Mouse (Mus musculus) MEL (cell line): Measurements from ENCODE around the gene Galnt18. TPM values are rescaled to one million over a fixed set of nuclear protein-coding genes. Genes with fewer than 3 reads are reported as not detected.

ENCODE experiments used
- DNase-seq: peaks from one replicate; pipeline ENCODE4 v3.0.0; 2011; ENCODE audit warnings: low read depth, low spot score
- H3K27ac ChIP-seq: 2 replicates; pipeline ENCODE4 v1.5.1; 2012; ENCODE audit warnings: low read depth, mild to moderate bottlenecking, control low read depth, low read length, moderate library complexity; ENCODE audit not compliant: control insufficient read depth
- H3K27me3 ChIP-seq, 2 experiments: fragments of 150-350 bp in 1 of 2; sonication (generic) in 1 of 2; 2 replicates each; pipeline ENCODE4 v1.6.1; 2012; ENCODE audit warnings: low read length in 2 of 2, mild to moderate bottlenecking in 2 of 2, improper control_type of control experiment in 1 of 2, moderate library complexity in 1 of 2; ENCODE audit not compliant: insufficient read depth in 2 of 2, control insufficient read depth in 1 of 2
- H3K36me3 ChIP-seq, 2 experiments: 2 replicates each; pipeline ENCODE4 v1.6.1; 2012 to 2014; ENCODE audit warnings: low read length in 2 of 2, improper control_type of control experiment in 1 of 2, inconsistent platforms in 1 of 2, mild to moderate bottlenecking in 1 of 2; ENCODE audit not compliant: insufficient read depth in 2 of 2, control insufficient read depth in 1 of 2
- H3K4me1 ChIP-seq, 2 experiments: fragments of 150-350 bp in 1 of 2; sonication (generic) in 1 of 2; 2 replicates each; pipeline ENCODE4 v1.6.1; 2012; ENCODE audit warnings: low read length in 2 of 2, improper control_type of control experiment in 1 of 2, mild to moderate bottlenecking in 1 of 2; ENCODE audit not compliant: insufficient read depth in 2 of 2, control insufficient read depth in 1 of 2
- H3K4me3 ChIP-seq, 2 experiments: fragments of 150-350 bp in 1 of 2; sonication (generic) in 1 of 2; 2 replicates each; pipeline ENCODE4 v1.5.1; 2012; ENCODE audit warnings: low read depth in 2 of 2, low read length in 2 of 2, mild to moderate bottlenecking in 2 of 2, moderate library complexity in 2 of 2, control low read depth in 1 of 2, improper control_type of control experiment in 1 of 2; ENCODE audit not compliant: control insufficient read depth in 1 of 2, insufficient read depth in 1 of 2
- H3K79me2 ChIP-seq: 2 replicates; pipeline ENCODE4 v1.6.1; 2012; ENCODE audit warnings: mild to moderate bottlenecking, low read length, moderate library complexity; ENCODE audit not compliant: control insufficient read depth, poor library complexity, insufficient read depth
- H3K9ac ChIP-seq: 2 replicates; pipeline ENCODE4 v1.6.1; 2012; ENCODE audit warnings: low read depth, mild to moderate bottlenecking, control low read depth, low read length, moderate library complexity; ENCODE audit not compliant: control insufficient read depth, poor library complexity, severe bottlenecking
- H3K9me3 ChIP-seq: fragments of 150-350 bp; sonication (generic); replicated peaks from 2 replicates; pipeline ENCODE4 v1.6.1; 2012; ENCODE audit warnings: mild to moderate bottlenecking, low read length, improper control_type of control experiment, moderate library complexity; ENCODE audit not compliant: insufficient read depth
- BHLHE40 ChIP-seq: IDR thresholded peaks from 2 replicates; pipeline ENCODE4 v1.6.1; 2012; ENCODE audit warnings: low read depth, mild to moderate bottlenecking, inconsistent platforms, low read length, improper control_type of control experiment, borderline replicate concordance
- CHD2 ChIP-seq: IDR thresholded peaks from 2 replicates; pipeline ENCODE4 v1.6.1; 2011; ENCODE audit warnings: low read length, improper control_type of control experiment
- CTCF ChIP-seq, 3 experiments: IDR thresholded peaks in 2 of 3; conservative IDR thresholded peaks in 1 of 3; 2 replicates each; pipeline ENCODE4 v1.5.1; 2011 to 2012; ENCODE audit warnings: low read length in 3 of 3, low read depth in 2 of 3, mild to moderate bottlenecking in 2 of 3, improper control_type of control experiment in 1 of 3, inconsistent platforms in 1 of 3, mixed read lengths in 1 of 3, moderate library complexity in 1 of 3; ENCODE audit not compliant: control insufficient read depth in 1 of 3, insufficient read depth in 1 of 3, poor library complexity in 1 of 3, severe bottlenecking in 1 of 3
- ELF1 ChIP-seq: IDR thresholded peaks from 2 replicates; pipeline ENCODE4 v1.6.1; 2014; ENCODE audit warnings: low read depth, mild to moderate bottlenecking, inconsistent platforms, low read length, improper control_type of control experiment, moderate library complexity
- GABPA ChIP-seq: IDR thresholded peaks from 2 replicates; pipeline ENCODE4 v1.6.1; 2012; ENCODE audit warnings: low read depth, mild to moderate bottlenecking, inconsistent platforms, low read length, improper control_type of control experiment, moderate library complexity
- KAT2A ChIP-seq: conservative IDR thresholded peaks from 2 replicates; pipeline ENCODE4 v1.6.1; 2012; ENCODE audit warnings: low read depth, low read length, improper control_type of control experiment, inconsistent platforms
- MAX ChIP-seq: IDR thresholded peaks from 2 replicates; pipeline ENCODE4 v1.6.1; 2011; ENCODE audit warnings: low read length, improper control_type of control experiment
- MEF2A ChIP-seq: IDR thresholded peaks from 2 replicates; pipeline ENCODE4 v1.6.1; 2014; ENCODE audit warnings: low read depth, mild to moderate bottlenecking, inconsistent platforms, low read length, improper control_type of control experiment; ENCODE audit not compliant: poor library complexity, insufficient replicate concordance, severe bottlenecking; ENCODE audit errors: extremely low read depth
- POLR2A ChIP-seq, 2 experiments: IDR thresholded peaks; 2 replicates each; pipeline ENCODE4 v1.6.1; 2011 to 2012; ENCODE audit warnings: low read length in 2 of 2, mild to moderate bottlenecking in 2 of 2, control low read depth in 1 of 2, improper control_type of control experiment in 1 of 2, low read depth in 1 of 2, moderate library complexity in 1 of 2; ENCODE audit not compliant: control insufficient read depth in 1 of 2, insufficient read depth in 1 of 2, poor library complexity in 1 of 2
- POLR2AphosphoS2 ChIP-seq: IDR thresholded peaks from 2 replicates; pipeline ENCODE4 v1.6.1; 2011; ENCODE audit warnings: low read length, improper control_type of control experiment
- POLR2AphosphoS5 ChIP-seq: IDR thresholded peaks from 2 replicates; pipeline ENCODE4 v1.6.1; 2012; ENCODE audit warnings: low read depth, borderline replicate concordance, mild to moderate bottlenecking, inconsistent platforms, low read length, moderate library complexity, mixed read lengths
- RAD21 ChIP-seq: IDR thresholded peaks from 2 replicates; pipeline ENCODE4 v1.6.1; 2011; ENCODE audit warnings: mild to moderate bottlenecking, low read depth, low read length, improper control_type of control experiment
- RCOR1 ChIP-seq: IDR thresholded peaks from 2 replicates; pipeline ENCODE4 v1.6.1; 2012; ENCODE audit warnings: low read depth, mild to moderate bottlenecking, inconsistent platforms, low read length, improper control_type of control experiment
- SMC3 ChIP-seq: IDR thresholded peaks from 2 replicates; pipeline ENCODE4 v1.6.1; 2011; ENCODE audit warnings: low read depth, low read length, improper control_type of control experiment
- TCF12 ChIP-seq: IDR thresholded peaks from 2 replicates; pipeline ENCODE4 v1.6.1; 2014; ENCODE audit warnings: low read depth, mild to moderate bottlenecking, inconsistent platforms, low read length, improper control_type of control experiment, moderate library complexity
- UBTF ChIP-seq: IDR thresholded peaks from 2 replicates; pipeline ENCODE4 v1.6.1; 2012; ENCODE audit warnings: low read depth, mild to moderate bottlenecking, inconsistent platforms, low read length, improper control_type of control experiment, moderate library complexity, borderline replicate concordance; ENCODE audit not compliant: insufficient read depth
- USF2 ChIP-seq, 2 experiments: IDR thresholded peaks; 2 replicates each; pipeline ENCODE4 v1.6.1; 2011 to 2012; ENCODE audit warnings: improper control_type of control experiment in 2 of 2, low read length in 2 of 2, borderline replicate concordance in 1 of 2, inconsistent platforms in 1 of 2, low read depth in 1 of 2, mild to moderate bottlenecking in 1 of 2; ENCODE audit not compliant: insufficient read depth in 1 of 2
- ZMIZ1 ChIP-seq: IDR thresholded peaks from 2 replicates; pipeline ENCODE4 v1.6.1; 2012; ENCODE audit warnings: low read depth, mild to moderate bottlenecking, inconsistent platforms, low read length, improper control_type of control experiment, moderate library complexity
- polyA plus RNA-seq, 2 experiments: library from polyadenylated mRNA; stranded (reverse) in 1 of 2; unstranded in 1 of 2; fragments of >175 nt in 1 of 2; fragments of >200 nt in 1 of 2; gene quantifications; 2 replicates each; pipeline versions ENCODE4 v1.2.1 to v1.2.4; 2012; ENCODE audit warnings: low replicate concordance in 2 of 2, low read depth in 1 of 2; ENCODE audit not compliant: insufficient read length in 2 of 2, insufficient read depth in 1 of 2, missing spikeins in 1 of 2
- total RNA-seq: library from RNA; depleted of rRNA; stranded (reverse); fragments of 300-350 nt; gene quantifications from 2 replicates; pipeline ENCODE4 v1.2.3, GENCODE M21; 2012

Galnt18 gene
- total and polyA plus RNA-seq, 3 experiments: not detected

- no peaks in the 10 kb centered on the region for H3K4me1 ChIP-seq
- H3K79me2 ChIP-seq: no peaks in the 10 kb centered on the region
- DNase-seq: no peak
- H3K27me3 ChIP-seq: no peaks in the 10 kb centered on the region
- H3K4me3 ChIP-seq: no peak overlapping the region
- no peaks in the 10 kb centered on the region for H3K36me3 ChIP-seq
- TF ChIP-seq USF2 (IDR thresholded peaks at IDR 0.05; ENCODE audit: borderline replicate concordance in 1 of 2, insufficient read depth in 1 of 2, low read depth in 1 of 2, low read length in 2 of 2) (no peak), POLR2A (IDR thresholded peaks at IDR 0.05; ENCODE audit: control insufficient read depth in 1 of 2, insufficient read depth in 1 of 2, low read depth in 1 of 2, low read length in 2 of 2, poor library complexity in 1 of 2) (no peak), MEF2A (no peak), ZMIZ1 (no peak), CTCF (IDR thresholded peaks at IDR 0.05 in 2 of 3, conservative IDR thresholded peaks at IDR 0.05 in 1 of 3; ENCODE audit: control insufficient read depth in 1 of 3, insufficient read depth in 1 of 3, low read depth in 2 of 3, low read length in 3 of 3, poor library complexity in 1 of 3, severe bottlenecking in 1 of 3) (no peak), UBTF (no peak), RAD21 (no peak), POLR2AphosphoS2 (no peak), POLR2AphosphoS5 (no peak), BHLHE40 (no peak)
- H3K9me3 ChIP-seq: no peaks in the 10 kb centered on the region
- H3K27ac ChIP-seq: no peak overlapping the region
- no peak overlapping the region for H3K9ac ChIP-seq
Measured at GRCm38 (mm10) chr7:111813093-111813492, 33.3 kb upstream of the Galnt18 start.

GRCm38 (mm10) chr7:111811036-111811435, 31.3 kb upstream of the Galnt18 start:
- no peak for TF ChIP-seq RCOR1
- no peak for TF ChIP-seq POLR2A (IDR thresholded peaks at IDR 0.05; ENCODE audit: control insufficient read depth in 1 of 2, insufficient read depth in 1 of 2, low read depth in 1 of 2, low read length in 2 of 2, poor library complexity in 1 of 2)
- TF ChIP-seq MAX: no peak
- no peak for TF ChIP-seq POLR2AphosphoS2
- TF ChIP-seq UBTF: no peak

GRCm38 (mm10) chr7:111809796-111810195, 30.0 kb upstream of the Galnt18 start:
- H3K9ac ChIP-seq: no peak overlapping the region
- TF ChIP-seq ELF1 (no peak), GABPA (no peak), KAT2A (no peak), SMC3 (no peak), CHD2 (no peak), TCF12 (no peak)
- no peak overlapping the region for H3K27ac ChIP-seq
- no peaks in the 10 kb centered on the region for H3K79me2 ChIP-seq
- no peak overlapping the region for H3K4me3 ChIP-seq
- H3K27me3 ChIP-seq: no peaks in the 10 kb centered on the region
- no peak for DNase-seq
- no peaks in the 10 kb centered on the region for H3K9me3 ChIP-seq
- H3K4me1 ChIP-seq: no peaks in the 10 kb centered on the region
- H3K36me3 ChIP-seq: no peaks in the 10 kb centered on the region

More at GRCm38 (mm10) chr7:111811036-111811435, 31.3 kb upstream of the Galnt18 start:
- Histone ChIP-seq H3K9me3 (no peaks in the 10 kb centered on the region), H3K4me1 (no peaks in the 10 kb centered on the region), H3K4me3 (no peak overlapping the region), H3K36me3 (no peaks in the 10 kb centered on the region), H3K9ac (no peak overlapping the region), H3K27ac (no peak overlapping the region), H3K79me2 (no peaks in the 10 kb centered on the region), H3K27me3 (no peaks in the 10 kb centered on the region)
- DNase-seq: no peak
